Comparison of ENCODE assay signal across 8 mouse cellular contexts in genomic region chr14:51913062-51913959, GRCm38 (mm10). TPM values are rescaled to one million over a fixed set of nuclear protein-coding genes. Genes with fewer than 3 reads are reported as not detected.
DNase-seq lines count a peak whose midpoint lies in the region; ATAC-seq lines count a peak whose summit lies in the region.

No protein-coding gene starts in this region.

- peak overlapping the region; percentile 60 for H3K9ac ChIP-seq in intestine, embryonic 14.5 days (ENCODE audit: low read length)

- no peaks in the 10 kb centered on the region for H3K27me3 ChIP-seq in intestine, embryonic 14.5 days (replicated peaks; ENCODE audit: control insufficient read depth, insufficient read depth, low read length)

- H3K4me2 ChIP-seq in intestine, embryonic 14.5 days (ENCODE audit: low read length) = peak overlapping the region; percentile 100

- DNase-seq in adrenal gland, adult (ENCODE audit: inconsistent age in 2 of 2, low spot score in 1 of 2) = peak; percentile 91 to 95
- DNase-seq in embryo, embryonic 10.5 days (ENCODE audit: low spot score) = peak; percentile 59
- peak; percentile 78 to 87 for DNase-seq in gastrocnemius, postnatal 36 days
- peak; percentile 81 for DNase-seq in intestine, embryonic 14.5 days (ENCODE audit: low spot score)
- DNase-seq in left cerebral cortex, postnatal 10 days (ENCODE audit: extremely low spot score in 1 of 2, low spot score in 2 of 2) = peak; percentile 59 to 90
- DNase-seq in right cerebral cortex, adult 2 months (ENCODE audit: low spot score in 2 of 2) = peak; percentile 41 to 66
- DNase-seq in urinary bladder, adult 2 months (ENCODE audit: low spot score) = peak; percentile 83

- H3K9me3 ChIP-seq in intestine, embryonic 14.5 days (ENCODE audit: control insufficient read depth, low read length) = no peaks in the 10 kb centered on the region

- H3K36me3 ChIP-seq in intestine, embryonic 14.5 days (ENCODE audit: control insufficient read depth, insufficient read depth, low read length) = 0 out of 2 replicates have a peak, but pooled peaks cover 7% of the 10 kb centered on the region

- peak; percentile 91 for ATAC-seq in intestine, embryonic 14.5 days (replicated peaks; ENCODE audit: low FRiP score, low TSS enrichment, low read depth)
- ATAC-seq in megakaryocyte, adult 5-6 weeks (ENCODE audit: poor library complexity, severe bottlenecking) = peak; percentile 89

- intact Hi-C loops in gastrocnemius, postnatal 36 days (cut with DNase I) = no loop called here
- intact Hi-C loops in left cerebral cortex, postnatal 10 days (cut with DNase I) = no loop called here

- peak overlapping the region; percentile 63 for H3K4me3 ChIP-seq in intestine, embryonic 14.5 days (ENCODE audit: low read depth, low read length)

- 0 out of 2 replicates have a peak overlapping the region, but pooled peaks have one; percentile 22 for H3K27ac ChIP-seq in intestine, embryonic 14.5 days (ENCODE audit: low read depth)

- peaks cover 14% of the 10 kb centered on the region; the same call in 1 of the 2 replicates for H3K4me1 ChIP-seq in intestine, embryonic 14.5 days (replicated peaks; ENCODE audit: control insufficient read depth, insufficient read depth, low read length)

- WGBS in intestine, embryonic 14.5 days = 2% methylated on average over 57 of the region's 58 CpGs

RNA-seq across cellular contexts. Expression of gene Ndrg2, which starts 0.6 kb away (rescaled TPM):
- total RNA-seq in gastrocnemius, postnatal 36 days (2021) = 1,000 to 10,000 TPM; 1,350 to 1,506 TPM
- 36.4 and 39.2 TPM in 2 replicates for polyA plus RNA-seq in intestine, embryonic 14.5 days (2014; fragmentation: Nextera tagmentation; extraction: Ambion mirVana)
- total RNA-seq in left cerebral cortex, postnatal 10 days (2021) = 100 to 1,000 TPM; 337 to 367 TPM
- total RNA-seq in megakaryocyte, adult 5-6 weeks (2015) = 0.36 and 1.5 TPM in 2 replicates
- total RNA-seq in megakaryocyte, adult 5-6 weeks (2017) = not detected in 2 replicates
- polyA plus RNA-seq in urinary bladder, adult 2 months (2012; rRNA removed) = 393 and 417 TPM in 2 replicates

RNA-seq across cellular contexts. Expression of gene Tppp2, which starts 4.9 kb away (rescaled TPM):
- not detected for total RNA-seq in gastrocnemius, postnatal 36 days (2021)
- polyA plus RNA-seq in intestine, embryonic 14.5 days (2014; fragmentation: Nextera tagmentation; extraction: Ambion mirVana) = 0.31 TPM in 1 of 2 replicates, not detected in the other
- not detected for total RNA-seq in left cerebral cortex, postnatal 10 days (2021)
- total RNA-seq in megakaryocyte, adult 5-6 weeks (2015) = not detected in 2 replicates
- total RNA-seq in megakaryocyte, adult 5-6 weeks (2017) = not detected in 2 replicates
- polyA plus RNA-seq in urinary bladder, adult 2 months (2012; rRNA removed) = 0.11 TPM in 1 of 2 replicates, not detected in the other

RNA-seq across cellular contexts. Expression of gene Rnase13, which starts 9.3 kb away (rescaled TPM):
- not detected for total RNA-seq in gastrocnemius, postnatal 36 days (2021)
- polyA plus RNA-seq in intestine, embryonic 14.5 days (2014; fragmentation: Nextera tagmentation; extraction: Ambion mirVana) = not detected in 2 replicates
- total RNA-seq in left cerebral cortex, postnatal 10 days (2021) = not detected
- not detected in 2 replicates for total RNA-seq in megakaryocyte, adult 5-6 weeks (2015)
- total RNA-seq in megakaryocyte, adult 5-6 weeks (2017) = not detected in 2 replicates
- polyA plus RNA-seq in urinary bladder, adult 2 months (2012; rRNA removed) = 0.75 and 1.0 TPM in 2 replicates

RNA-seq across cellular contexts. Expression of gene Slc39a2, which starts 20.6 kb away (rescaled TPM):
- under 1 TPM; 0.20 to 0.51 TPM for total RNA-seq in gastrocnemius, postnatal 36 days (2021)
- polyA plus RNA-seq in intestine, embryonic 14.5 days (2014; fragmentation: Nextera tagmentation; extraction: Ambion mirVana) = 0.71 and 0.99 TPM in 2 replicates
- 1 to 10 TPM; 3.6 to 4.5 TPM for total RNA-seq in left cerebral cortex, postnatal 10 days (2021)
- 0.07 TPM in 1 of 2 replicates, not detected in the other for total RNA-seq in megakaryocyte, adult 5-6 weeks (2015)
- total RNA-seq in megakaryocyte, adult 5-6 weeks (2017) = 0.18 and 0.20 TPM in 2 replicates
- 1.2 and 2.0 TPM in 2 replicates for polyA plus RNA-seq in urinary bladder, adult 2 months (2012; rRNA removed)

RNA-seq across cellular contexts. Expression of gene Mettl17, which starts 28.7 kb away (rescaled TPM):
- total RNA-seq in gastrocnemius, postnatal 36 days (2021) = 10 to 100 TPM; 11.7 to 14.4 TPM
- polyA plus RNA-seq in intestine, embryonic 14.5 days (2014; fragmentation: Nextera tagmentation; extraction: Ambion mirVana) = 54.9 and 67.0 TPM in 2 replicates
- 10 to 100 TPM; 35.5 to 42.4 TPM for total RNA-seq in left cerebral cortex, postnatal 10 days (2021)
- 6.2 and 11.7 TPM in 2 replicates for total RNA-seq in megakaryocyte, adult 5-6 weeks (2015)
- total RNA-seq in megakaryocyte, adult 5-6 weeks (2017) = 6.3 and 11.1 TPM in 2 replicates
- 35.8 and 40.5 TPM in 2 replicates for polyA plus RNA-seq in urinary bladder, adult 2 months (2012; rRNA removed)

Comparison
In these comparisons a context has a peak if more than half of its experiments do, and no peak if none do; other contexts are left out.
1. Peak in every context shown above with its lines: DNase-seq, ATAC-seq, H3K4me3 ChIP-seq and H3K27ac ChIP-seq.
2. RNA of gene Ndrg2, which starts 0.6 kb away (total RNA-seq): 1,350 to 1,506 TPM in gastrocnemius, postnatal 36 days and 337 to 367 TPM in left cerebral cortex, postnatal 10 days; 0.36 to 1.5 TPM in megakaryocyte, adult 5-6 weeks; every median in the first group is over 100 times any median in the second.